Mouse (Mus musculus) right cerebral cortex, postnatal 25 days (tissue): ENCODE measurements around the gene Mrgprh.

Source experiments
- DNase-seq: peaks from one replicate; pipeline ENCODE4 v3.0.0; 2022

Gene Mrgprh

GRCm38 (mm10) chr17:12875734-12876133 lies at the start of gene Mrgprh:
Mrgprh (plus strand) TSS chr17:12876034.
- no peak for DNase-seq

- no peak for DNase-seq
Measured at GRCm38 (mm10) chr17:12830351-12830750, 45.5 kb upstream of the Mrgprh start.

GRCm38 (mm10) chr17:12832231-12832630 lies 43.6 kb upstream of the Mrgprh start:
- DNase-seq, result no peak

- no peak for DNase-seq
Measured at GRCm38 (mm10) chr17:12832657-12833056, 43.2 kb upstream of the Mrgprh start.

GRCm38 (mm10) chr17:12834317-12834716 lies 41.5 kb upstream of the Mrgprh start:
- no peak for DNase-seq

- DNase-seq, result no peak
Measured at GRCm38 (mm10) chr17:12834826-12835225, 41.0 kb upstream of the Mrgprh start.

- DNase-seq, result no peak
Measured at GRCm38 (mm10) chr17:12835738-12836137, 40.1 kb upstream of the Mrgprh start.

- DNase-seq, result peak; percentile 66
Measured at GRCm38 (mm10) chr17:12839475-12840267, 36.2 kb upstream of the Mrgprh start.

- no peak for DNase-seq
Measured at GRCm38 (mm10) chr17:12843826-12844225, 32.0 kb upstream of the Mrgprh start.

- no peak for DNase-seq
Measured at GRCm38 (mm10) chr17:12844540-12844939, 31.3 kb upstream of the Mrgprh start.

- no peak for DNase-seq
Measured at GRCm38 (mm10) chr17:12845862-12846261, 30.0 kb upstream of the Mrgprh start.

GRCm38 (mm10) chr17:12846474-12846873 lies 29.4 kb upstream of the Mrgprh start:
- DNase-seq, result peak; percentile 55

- DNase-seq, result no peak
Measured at GRCm38 (mm10) chr17:12847736-12848135, 28.1 kb upstream of the Mrgprh start.

GRCm38 (mm10) chr17:12849778-12850382 lies 26.0 kb upstream of the Mrgprh start:
- DNase-seq, result peak; percentile 66

- peak; percentile 52 for DNase-seq
Measured at GRCm38 (mm10) chr17:12851689-12852088, 24.1 kb upstream of the Mrgprh start.

GRCm38 (mm10) chr17:12853821-12854220 lies 22.0 kb upstream of the Mrgprh start:
- DNase-seq, result peak; percentile 36

- DNase-seq, result no peak
Measured at GRCm38 (mm10) chr17:12854386-12854785, 21.4 kb upstream of the Mrgprh start.

GRCm38 (mm10) chr17:12857395-12857794 lies 18.4 kb upstream of the Mrgprh start:
- no peak for DNase-seq

GRCm38 (mm10) chr17:12858072-12858471 lies 17.8 kb upstream of the Mrgprh start:
- no peak for DNase-seq

- no peak for DNase-seq
Measured at GRCm38 (mm10) chr17:12859006-12859520, 16.8 kb upstream of the Mrgprh start.

- no peak for DNase-seq
Measured at GRCm38 (mm10) chr17:12864111-12864510, 11.7 kb upstream of the Mrgprh start.

- no peak for DNase-seq
Measured at GRCm38 (mm10) chr17:12865407-12865806, 10.4 kb upstream of the Mrgprh start.

- peak; percentile 70 for DNase-seq
Measured at GRCm38 (mm10) chr17:12866853-12867252, 9.0 kb upstream of the Mrgprh start.

GRCm38 (mm10) chr17:12868043-12868442 lies 7.8 kb upstream of the Mrgprh start, which contains the start of gene Mas1:
Mas1 (minus strand) TSS chr17:12868143.
- DNase-seq, result no peak
